Mouse (Mus musculus) heart, postnatal 0 days (tissue): ENCODE measurements around the gene Cacna1f. TPM values are rescaled to one million over a fixed set of nuclear protein-coding genes. Genes with fewer than 3 reads are reported as not detected.

Source experiments
- ATAC-seq: fragments of 200-750 bp; cut with Nextera tagmentation; 2 replicates; pipeline ENCODE4 v1.8.0; 2017; ENCODE audit warnings: low read depth, moderate number of reproducible peaks, moderate library complexity; ENCODE audit not compliant: insufficient read depth
- DNase-seq: peaks from one replicate; pipeline ENCODE4 v3.0.0-alpha.2; 2016; ENCODE audit warnings: low spot score
- H3K27ac ChIP-seq: fragments of 300-500 bp; sonication (generic); 2 replicates; pipeline ENCODE4 v1.5.1; 2014; ENCODE audit warnings: low read depth, mild to moderate bottlenecking
- H3K27me3 ChIP-seq: fragments of 300-500 bp; sonication (generic); 2 replicates; pipeline ENCODE4 v1.6.1; 2014; ENCODE audit warnings: low read length, mixed read lengths; ENCODE audit not compliant: control insufficient read depth, insufficient read depth
- H3K36me3 ChIP-seq: fragments of 300-500 bp; sonication (generic); replicated peaks from 2 replicates; pipeline ENCODE4 v1.6.1; 2014; ENCODE audit warnings: low read length, mixed read lengths; ENCODE audit not compliant: control insufficient read depth, insufficient read depth
- H3K4me1 ChIP-seq: fragments of 300-500 bp; sonication (generic); 2 replicates; pipeline ENCODE4 v1.6.1; 2014; ENCODE audit warnings: antibody characterized with exemption; ENCODE audit not compliant: control insufficient read depth, insufficient read depth
- H3K4me2 ChIP-seq: fragments of 300-500 bp; sonication (generic); 2 replicates; pipeline ENCODE4 v1.6.1; 2014; ENCODE audit warnings: low read depth, mild to moderate bottlenecking, low read length, moderate library complexity
- H3K4me3 ChIP-seq: fragments of 300-500 bp; sonication (generic); 2 replicates; pipeline ENCODE4 v1.5.1; 2014; ENCODE audit warnings: low read depth, low read length
- H3K9ac ChIP-seq: fragments of 300-500 bp; sonication (generic); replicated peaks from 2 replicates; pipeline ENCODE4 v1.6.1; 2014; ENCODE audit warnings: low read depth, low read length, mixed read lengths
- H3K9me3 ChIP-seq: fragments of 300-500 bp; sonication (generic); replicated peaks from 2 replicates; pipeline ENCODE4 v1.6.1; 2016; ENCODE audit warnings: low read length; ENCODE audit not compliant: control insufficient read depth
- CTCF ChIP-seq: IDR thresholded peaks from 2 replicates; pipeline ENCODE4 v1.5.1; 2016; ENCODE audit warnings: antibody characterized with exemption, control low read depth, low read depth
- EP300 ChIP-seq: IDR thresholded peaks from 2 replicates; pipeline ENCODE4 v1.6.1; 2016; ENCODE audit warnings: antibody characterized with exemption, low read depth
- WGBS: fragments of 180-500 bp; shearing (Covaris S2); extraction: QIAGEN DNeasy Blood & Tissue Kit; methylation state at CpG from one replicate; pipeline ENCODE4 v1.1.7; 2014; 5-methylcytosine and 5-hydroxymethylcytosine counted together
- polyA plus RNA-seq: library from polyadenylated mRNA; unstranded; fragments of >200 nt; fragmentation: Nextera tagmentation; extraction: Ambion mirVana; gene quantifications from 2 replicates; pipeline ENCODE4 v1.2.1, GENCODE M21; 2015
- total RNA-seq: library from RNA; depleted of rRNA; stranded (reverse); fragments of >200 nt; gene quantifications from 2 replicates; pipeline ENCODE4 v1.2.3, GENCODE M21; 2014; ENCODE audit warnings: low replicate concordance; rRNA removed

The Cacna1f gene
- total and polyA plus RNA-seq, 2 experiments from 2014 or later, result not detected

GRCm38 (mm10) chrX:7679405-7680056 lies 72.6 kb downstream of the Cacna1f start:
- WGBS, result 14% methylated on average over 27 of the region's 27 CpGs
- peak; percentile 96 for ATAC-seq
- peak overlapping the region; percentile 40 for H3K4me3 ChIP-seq
- H3K9ac ChIP-seq, result no peak overlapping the region
- no peaks in the 10 kb centered on the region for H3K36me3 ChIP-seq
- H3K9me3 ChIP-seq, result no peaks in the 10 kb centered on the region
- H3K27me3 ChIP-seq, result no peaks in the 10 kb centered on the region
- peak; percentile 76 for DNase-seq
- 0 out of 2 replicates have a peak, but pooled peaks cover under 1% of the 10 kb centered on the region for H3K4me1 ChIP-seq
- peak overlapping the region; percentile 57 for H3K27ac ChIP-seq
- peak; percentile 66 for TF ChIP-seq CTCF
- no peak for TF ChIP-seq EP300
- H3K4me2 ChIP-seq, result peak overlapping the region; percentile 62

GRCm38 (mm10) chrX:7680057-7680412 lies 73.2 kb downstream of the Cacna1f start:
- H3K4me3 ChIP-seq, result peak overlapping the region; percentile 40
- no peaks in the 10 kb centered on the region for H3K4me1 ChIP-seq
- no peaks in the 10 kb centered on the region for H3K27me3 ChIP-seq
- no peak overlapping the region for H3K9ac ChIP-seq
- no peaks in the 10 kb centered on the region for H3K36me3 ChIP-seq
- 23% methylated on average over 12 of the region's 12 CpGs for WGBS
- peak overlapping the region; percentile 62 for H3K4me2 ChIP-seq
- H3K27ac ChIP-seq, result no peak overlapping the region
- no peaks in the 10 kb centered on the region for H3K9me3 ChIP-seq
- DNase-seq (no peak), ATAC-seq (0 out of 2 replicates have a peak, but pooled peaks have one; percentile 3)
- TF ChIP-seq CTCF, result no peak
- TF ChIP-seq EP300, result no peak

- WGBS, result 43% methylated on average over 14 of the region's 14 CpGs
- DNase-seq, result no peak
- H3K36me3 ChIP-seq, result no peaks in the 10 kb centered on the region
Measured at GRCm38 (mm10) chrX:7680864-7681263, 74.0 kb downstream of the Cacna1f start, which contains the start of gene Magix. Gene Magix, minus strand, starts transcription at chrX:7681251.

More at GRCm38 (mm10) chrX:7680864-7681263, 74.0 kb downstream of the Cacna1f start, which contains the start of gene Magix:
- no peak within 1 kb of the TSS for H3K9ac ChIP-seq
- no peaks in the 10 kb centered on the region for H3K4me1 ChIP-seq
- TF ChIP-seq EP300 (no peak), CTCF (no peak)
- ATAC-seq, result no peak
- H3K27me3 ChIP-seq, result no peaks in the 10 kb centered on the region
- peak within 1 kb of the TSS; percentile 40 for H3K4me3 ChIP-seq
- 0 out of 2 replicates have a peak within 1 kb of the TSS, but pooled peaks have one; percentile 26 for H3K27ac ChIP-seq
- peak within 1 kb of the TSS; percentile 62 for H3K4me2 ChIP-seq
- H3K9me3 ChIP-seq, result no peaks in the 10 kb centered on the region

Other genes starting within 250 kb of the Cacna1f start
- gene Usp27x, start 231.3 kb upstream of the Cacna1f start, total RNA-seq, result 0.62 and 1.8 TPM in 2 replicates
- gene Usp27x, start 231.3 kb upstream of the Cacna1f start, polyA plus RNA-seq, result 0.14 and 0.22 TPM in 2 replicates
- not detected in 2 replicates for gene Foxp3, start 33.4 kb upstream of the Cacna1f start, total RNA-seq
- gene Foxp3, start 33.4 kb upstream of the Cacna1f start, polyA plus RNA-seq, result not detected in 2 replicates
- gene Ppp1r3f, start 32.8 kb upstream of the Cacna1f start, total RNA-seq, result 3.5 and 6.5 TPM in 2 replicates
- gene Ppp1r3f, start 32.8 kb upstream of the Cacna1f start, polyA plus RNA-seq, result 0.99 and 1.5 TPM in 2 replicates
- 25.6 and 27.8 TPM in 2 replicates for gene Ccdc22, start 1.6 kb upstream of the Cacna1f start, total RNA-seq
- 12.5 and 13.9 TPM in 2 replicates for gene Ccdc22, start 1.6 kb upstream of the Cacna1f start, polyA plus RNA-seq
- gene Syp, start 31.4 kb downstream of the Cacna1f start, total RNA-seq, result 1.6 TPM in 1 of 2 replicates, not detected in the other
- gene Syp, start 31.4 kb downstream of the Cacna1f start, polyA plus RNA-seq, result 0.27 and 0.51 TPM in 2 replicates
- gene Prickle3, start 50.2 kb downstream of the Cacna1f start, total RNA-seq, result 9.2 and 15.7 TPM in 2 replicates
- 7.9 and 8.1 TPM in 2 replicates for gene Prickle3, start 50.2 kb downstream of the Cacna1f start, polyA plus RNA-seq
- gene Plp2, start 64.3 kb downstream of the Cacna1f start, total RNA-seq, result 134 and 184 TPM in 2 replicates
- 91.1 and 95.7 TPM in 2 replicates for gene Plp2, start 64.3 kb downstream of the Cacna1f start, polyA plus RNA-seq
- 1.1 and 2.0 TPM in 2 replicates for gene Magix, start 74.2 kb downstream of the Cacna1f start, total RNA-seq
- 1.5 and 1.8 TPM in 2 replicates for gene Magix, start 74.2 kb downstream of the Cacna1f start, polyA plus RNA-seq
- 2.8 and 9.9 TPM in 2 replicates for gene Gpkow, start 90.0 kb downstream of the Cacna1f start, total RNA-seq
- gene Gpkow, start 90.0 kb downstream of the Cacna1f start, polyA plus RNA-seq, result 21.3 and 22.7 TPM in 2 replicates
- 24.2 and 52.7 TPM in 2 replicates for gene Wdr45, start 107.2 kb downstream of the Cacna1f start, total RNA-seq
- gene Wdr45, start 107.2 kb downstream of the Cacna1f start, polyA plus RNA-seq, result 27.1 and 29.2 TPM in 2 replicates
- 3.1 TPM in 1 of 2 replicates, not detected in the other for gene Gm45208, start 115.2 kb downstream of the Cacna1f start, total RNA-seq
- gene Gm45208, start 115.2 kb downstream of the Cacna1f start, polyA plus RNA-seq, result not detected in 2 replicates
- gene Praf2, start 121.4 kb downstream of the Cacna1f start, total RNA-seq, result 12.6 and 22.6 TPM in 2 replicates
- 11.0 and 13.6 TPM in 2 replicates for gene Praf2, start 121.4 kb downstream of the Cacna1f start, polyA plus RNA-seq
- 0.92 and 5.8 TPM in 2 replicates for gene Ccdc120, start 143.8 kb downstream of the Cacna1f start, total RNA-seq
- 1.8 and 2.2 TPM in 2 replicates for gene Ccdc120, start 143.8 kb downstream of the Cacna1f start, polyA plus RNA-seq
- gene Tfe3, start 155.5 kb downstream of the Cacna1f start, total RNA-seq, result 8.4 and 17.3 TPM in 2 replicates
- gene Tfe3, start 155.5 kb downstream of the Cacna1f start, polyA plus RNA-seq, result 11.5 and 11.6 TPM in 2 replicates
- 2.4 and 6.8 TPM in 2 replicates for gene Gripap1, start 182.7 kb downstream of the Cacna1f start, total RNA-seq
- 17.5 and 19.3 TPM in 2 replicates for gene Gripap1, start 182.7 kb downstream of the Cacna1f start, polyA plus RNA-seq
- 0.08 and 0.23 TPM in 2 replicates for gene Kcnd1, start 215.2 kb downstream of the Cacna1f start, total RNA-seq
- gene Kcnd1, start 215.2 kb downstream of the Cacna1f start, polyA plus RNA-seq, result 0.20 and 0.22 TPM in 2 replicates
- gene Otud5, start 234.3 kb downstream of the Cacna1f start, total RNA-seq, result 25.7 and 38.0 TPM in 2 replicates
- 14.4 and 16.2 TPM in 2 replicates for gene Otud5, start 234.3 kb downstream of the Cacna1f start, polyA plus RNA-seq